Mouse (Mus musculus): ENCODE measurements at regions not wholly inside any gene's neighbourhood (a gene's known extent, or its start where the extent isn't known, plus 50 kb on each side); places are given as distances from the start of the nearest gene placed in this dataset.

DNA sequence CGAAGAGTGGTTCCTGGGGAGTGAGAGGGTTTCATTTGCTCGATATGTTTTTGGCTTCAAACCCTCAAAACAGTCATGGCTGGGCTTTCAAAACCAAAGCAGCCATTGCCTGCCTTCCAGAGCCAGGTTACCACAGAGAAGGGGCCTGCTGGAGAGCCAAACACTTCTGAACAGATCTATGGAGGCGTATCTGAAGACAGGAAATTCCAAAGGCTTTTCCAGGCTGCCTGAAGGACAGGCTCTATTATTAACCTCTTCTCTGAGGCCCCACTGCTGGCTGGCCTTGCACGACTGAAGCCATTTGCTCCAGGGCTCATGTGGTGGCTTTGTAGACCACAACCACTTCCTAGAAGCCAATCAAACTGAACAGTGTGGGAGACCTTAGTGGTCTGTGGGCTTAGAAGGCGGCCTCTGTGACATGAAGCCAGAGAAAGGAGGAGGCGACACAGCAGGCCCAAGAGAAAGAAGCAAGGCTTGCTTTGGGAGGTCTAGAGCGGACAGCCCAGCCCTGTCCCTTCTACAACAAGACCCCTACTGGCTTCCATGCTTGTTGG is 316.1 kb upstream of the Prox1 start:
- no peak for TF ChIP-seq CTCF (IDR thresholded peaks at IDR 0.05; ENCODE audit: control insufficient read depth, insufficient read depth, insufficient replicate concordance, low read depth, low read length)
- no peak for TF ChIP-seq POLR2A (IDR thresholded peaks at IDR 0.05; ENCODE audit: control insufficient read depth, low read depth, low read length)
